Mouse (Mus musculus): ENCODE measurements around the gene Il1rn. TPM values are rescaled to one million over a fixed set of nuclear protein-coding genes. Genes with fewer than 3 reads are reported as not detected.

Il1rn gene
- total RNA-seq (2022) = not detected

DNA sequence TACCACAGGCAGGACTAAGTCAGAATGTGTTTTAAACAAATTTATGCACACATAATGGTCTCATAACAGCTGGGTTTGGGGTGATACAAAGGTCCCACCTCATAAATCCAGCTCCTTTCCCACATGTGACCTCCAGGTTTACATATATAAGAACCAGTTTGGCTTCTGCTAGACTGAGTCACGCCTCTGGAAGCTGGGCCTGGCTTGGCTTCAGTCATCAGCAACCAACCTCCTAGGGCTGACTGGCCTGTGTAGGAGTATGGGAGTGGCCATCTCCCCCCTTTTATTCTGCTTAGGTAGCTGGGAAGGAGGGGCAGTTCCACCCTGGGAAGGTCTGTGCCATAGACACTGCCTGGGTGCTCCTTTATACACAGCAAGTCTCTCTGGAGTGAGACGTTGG is at the start of gene Il1rn:
TSS of gene Il1rn (plus strand) at position 309 of the 400 bp plus-strand sequence.
- no peak for DNase-seq (ENCODE audit: low spot score in 2 of 2)

DNA sequence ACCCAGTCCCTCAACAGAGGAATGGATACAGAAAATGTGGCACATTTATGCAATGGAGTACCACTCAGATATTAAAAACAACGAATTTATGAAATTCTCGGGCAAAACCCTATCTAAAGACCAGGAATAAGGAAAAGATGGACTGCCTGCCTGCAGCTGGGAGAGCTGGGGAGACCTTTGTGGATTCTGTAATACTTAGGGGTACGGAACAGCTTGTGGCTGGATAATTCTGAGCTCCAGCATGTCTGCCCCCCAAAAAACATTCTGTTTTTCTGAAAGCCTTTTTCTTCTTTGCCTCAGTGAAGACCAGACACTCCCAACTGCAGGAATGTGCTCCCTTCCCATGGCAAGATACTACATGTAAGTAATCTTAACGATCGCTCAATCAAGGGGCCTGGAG is 45.8 kb upstream of the Il1rn start, which contains the start of gene Il1f10:
TSS of gene Il1f10 (plus strand) at position 301 of the 400 bp plus-strand sequence.
- no peak for DNase-seq (ENCODE audit: low spot score in 2 of 2)

DNA sequence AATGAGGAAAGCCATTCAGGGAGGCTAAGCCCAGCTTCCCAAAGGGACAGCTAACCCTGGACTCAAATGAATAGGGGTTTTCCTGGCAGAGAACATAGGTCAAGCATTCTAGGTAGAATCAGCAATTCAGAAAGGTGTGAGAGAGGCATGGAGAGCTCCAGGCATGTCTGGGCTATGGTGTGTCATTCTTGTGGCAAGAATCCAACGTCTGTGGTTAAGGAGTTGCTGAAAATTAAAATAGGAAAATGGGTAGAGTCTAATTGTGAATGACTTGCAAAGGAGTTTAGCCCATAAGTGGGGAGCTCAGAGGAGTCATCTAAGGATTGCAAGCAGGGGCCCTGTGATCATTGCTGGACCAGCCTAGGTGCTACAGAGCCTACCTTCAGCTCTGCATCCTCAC is 42.0 kb upstream of the Il1rn start:
- DNase-seq (ENCODE audit: low spot score in 2 of 2) = no peak

DNA sequence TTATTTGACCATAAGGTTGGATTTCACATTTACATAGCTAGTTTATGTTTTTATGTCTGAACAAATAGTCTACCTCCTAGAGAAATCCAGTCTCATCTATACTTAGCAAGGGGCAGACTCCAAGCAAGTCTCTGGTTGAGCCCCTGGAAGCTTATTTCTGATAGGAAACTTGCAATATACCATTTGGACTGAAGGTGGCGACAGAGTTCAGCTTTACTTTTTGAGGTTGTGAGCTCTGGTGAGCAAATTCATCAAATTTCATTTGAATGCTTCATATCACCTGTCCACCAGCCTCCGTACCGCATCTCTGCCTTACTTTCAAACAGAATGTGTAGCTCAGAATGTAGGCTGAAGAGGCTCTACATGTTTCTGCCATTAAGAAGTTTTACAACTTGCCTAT is 39.8 kb upstream of the Il1rn start:
- DNase-seq (ENCODE audit: low spot score in 2 of 2) = no peak

DNA sequence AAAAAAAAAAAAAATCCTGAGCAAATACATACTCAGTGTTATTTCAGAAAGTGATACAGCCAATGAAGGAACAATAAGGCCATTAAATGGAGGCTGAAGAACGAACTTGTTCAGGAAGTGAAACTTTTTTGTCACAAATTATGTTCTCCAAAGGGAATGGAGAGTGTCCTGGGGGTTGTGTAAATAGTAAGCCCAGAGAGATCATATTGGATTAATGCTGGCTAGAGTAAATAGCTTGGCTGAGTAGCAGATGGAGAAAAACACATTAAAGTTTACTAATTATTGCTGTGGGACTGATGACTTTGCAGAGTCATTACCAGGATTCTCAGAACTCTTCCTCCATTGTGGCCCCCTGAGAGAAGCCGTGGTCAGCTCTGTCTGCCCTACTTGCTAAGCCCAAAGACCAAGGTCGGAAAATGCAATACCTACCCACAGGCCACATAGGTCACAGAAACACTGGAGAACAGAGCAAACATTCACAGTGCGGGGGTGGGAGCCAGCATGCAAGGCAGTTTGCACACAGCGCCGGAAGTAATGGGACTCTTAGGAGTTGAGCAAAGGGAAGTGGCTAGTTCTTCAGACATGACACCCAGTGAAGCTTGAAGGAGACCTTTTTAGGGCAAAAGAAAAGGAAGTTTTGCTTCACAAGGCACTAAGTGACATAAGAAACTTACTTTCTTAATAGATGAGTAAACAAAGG is 25.2 kb upstream of the Il1rn start:
- DNase-seq (ENCODE audit: low spot score in 2 of 2) = no peak

DNA sequence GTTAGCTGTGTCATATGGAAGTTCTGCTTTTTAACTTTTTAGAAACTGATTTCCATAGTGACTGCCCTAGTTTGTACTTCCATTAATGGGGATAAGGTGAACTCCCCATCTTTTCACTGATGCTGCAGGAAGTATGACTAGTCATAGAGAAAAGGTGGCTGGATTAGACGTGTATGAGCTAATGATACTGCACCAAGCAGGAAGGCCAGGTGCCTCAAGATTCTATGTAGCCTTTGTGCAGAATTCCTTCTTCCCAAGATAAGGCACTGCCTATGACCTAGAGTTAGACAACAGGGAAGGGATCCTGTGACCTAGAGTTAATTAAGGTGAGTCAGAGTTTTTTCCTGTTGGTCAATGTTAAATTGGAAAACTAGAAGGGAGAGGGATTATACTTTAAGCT is 19.7 kb upstream of the Il1rn start:
- DNase-seq (ENCODE audit: low spot score in 2 of 2) = no peak

DNA sequence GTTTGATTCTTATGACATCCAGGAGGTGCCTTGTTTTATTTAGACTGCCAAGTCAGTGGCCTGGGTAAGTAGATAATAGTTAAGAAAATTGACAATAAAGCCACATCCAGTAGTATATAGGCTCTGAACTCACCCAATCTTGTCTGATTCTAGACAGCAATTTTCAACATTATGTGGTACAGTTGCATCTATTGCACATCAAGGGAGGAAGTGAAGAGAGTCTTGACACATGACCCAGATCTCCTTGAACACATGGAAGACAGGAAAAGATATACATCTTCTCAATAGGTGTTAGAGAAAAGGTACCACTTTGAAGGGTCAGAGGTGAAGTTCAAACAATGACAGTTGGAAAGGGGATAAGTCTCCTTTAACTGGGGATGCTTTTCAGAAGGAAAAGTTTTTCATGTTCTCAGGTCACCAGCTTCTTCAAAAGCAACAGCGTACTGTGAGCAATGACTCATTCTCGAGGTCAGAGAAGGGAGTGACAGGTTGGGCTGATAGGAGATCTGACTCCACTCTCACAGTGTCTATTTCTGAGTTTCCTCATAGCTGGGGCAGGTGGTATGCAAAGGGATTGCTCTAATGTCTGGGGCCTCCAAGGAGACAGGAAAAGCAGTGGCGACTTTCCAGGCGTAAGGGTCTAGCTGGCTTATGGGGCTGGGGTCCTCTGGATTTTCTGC is 18.6 kb upstream of the Il1rn start:
- DNase-seq (ENCODE audit: low spot score in 2 of 2) = no peak

DNA sequence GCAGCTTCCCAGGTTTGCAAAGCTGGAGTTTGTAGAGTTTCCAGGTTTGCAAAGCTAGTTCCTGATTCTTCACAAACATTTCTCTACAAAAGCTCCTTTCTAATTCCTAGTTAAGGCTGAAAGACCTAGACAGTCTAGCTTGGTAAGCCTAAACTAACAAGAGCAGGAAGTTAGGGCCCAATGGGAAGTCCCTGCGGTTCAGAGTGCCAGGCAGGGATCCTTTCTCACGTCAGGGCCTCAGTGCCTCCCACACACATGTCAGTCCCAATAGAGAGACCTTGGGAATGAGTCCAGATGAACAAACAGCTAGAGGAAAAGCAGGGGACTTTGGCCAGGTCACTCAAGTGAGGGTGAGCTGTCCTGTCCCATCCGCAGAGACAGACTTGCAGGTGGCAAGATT is 1.3 kb upstream of the Il1rn start:
- DNase-seq (ENCODE audit: low spot score in 2 of 2) = no peak

DNA sequence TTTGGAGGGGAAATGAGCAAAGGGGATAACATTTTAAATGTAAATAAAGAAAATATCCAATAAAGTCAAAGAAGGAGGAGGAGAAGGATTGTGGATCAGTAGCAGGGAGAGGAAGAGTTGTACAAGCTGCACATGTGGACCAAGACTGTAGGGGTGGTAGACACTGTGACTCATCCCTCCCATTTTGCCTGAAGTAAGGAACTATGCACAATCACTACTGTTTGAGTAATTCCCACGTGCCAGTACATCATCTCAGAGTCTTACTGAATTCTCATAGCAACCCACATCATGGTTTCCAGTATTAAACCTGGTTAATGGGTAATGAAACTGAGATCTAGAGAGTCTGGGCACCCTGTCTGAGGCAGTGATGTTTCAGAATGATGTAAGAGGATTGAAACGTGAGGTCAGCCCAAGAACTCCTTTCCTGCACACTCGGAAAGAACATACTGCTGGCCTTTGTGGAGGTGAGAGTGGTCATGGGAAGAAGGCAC is 4.8 kb downstream of the Il1rn start:
- no peak for DNase-seq (ENCODE audit: low spot score in 2 of 2)

DNA sequence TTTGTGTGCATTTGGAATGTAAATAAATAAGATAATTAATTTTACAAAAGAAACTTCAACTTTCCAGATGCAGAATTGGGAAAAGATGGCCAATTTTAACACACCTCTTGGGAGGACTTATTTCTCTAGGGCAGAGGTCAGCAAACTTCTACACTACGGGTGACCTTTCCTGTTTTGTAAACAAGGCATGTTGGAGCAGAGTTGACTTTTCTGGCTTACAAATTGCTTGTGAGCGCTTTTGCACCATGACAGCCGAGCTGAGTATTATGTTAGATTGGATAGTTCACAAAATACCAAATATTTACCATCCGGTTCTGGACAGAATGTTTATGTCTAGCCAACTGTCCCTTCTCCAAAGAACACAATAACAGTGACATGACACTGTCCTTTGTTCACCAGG is 8.0 kb downstream of the Il1rn start:
- DNase-seq (ENCODE audit: low spot score in 2 of 2) = no peak

DNA sequence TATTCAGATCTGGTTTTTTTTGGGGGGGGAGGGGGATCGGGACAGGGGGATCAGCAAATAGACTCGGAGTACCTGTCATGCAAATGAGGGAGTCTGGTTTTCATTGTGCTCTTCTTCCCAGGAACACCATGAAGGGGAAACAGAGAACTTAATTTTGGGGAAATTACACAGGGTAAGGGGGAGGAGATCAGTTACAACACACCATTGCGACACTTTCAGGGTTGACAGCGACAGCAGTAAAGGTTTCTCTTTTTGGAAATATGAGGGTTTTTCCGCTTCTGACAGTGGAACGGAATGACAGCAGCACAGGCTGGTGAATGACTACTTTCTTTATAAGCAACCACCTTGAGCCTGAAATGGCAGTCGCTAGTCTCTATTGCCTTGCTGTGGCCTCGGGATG is 8.4 kb downstream of the Il1rn start:
- DNase-seq (ENCODE audit: low spot score in 2 of 2) = no peak

DNA sequence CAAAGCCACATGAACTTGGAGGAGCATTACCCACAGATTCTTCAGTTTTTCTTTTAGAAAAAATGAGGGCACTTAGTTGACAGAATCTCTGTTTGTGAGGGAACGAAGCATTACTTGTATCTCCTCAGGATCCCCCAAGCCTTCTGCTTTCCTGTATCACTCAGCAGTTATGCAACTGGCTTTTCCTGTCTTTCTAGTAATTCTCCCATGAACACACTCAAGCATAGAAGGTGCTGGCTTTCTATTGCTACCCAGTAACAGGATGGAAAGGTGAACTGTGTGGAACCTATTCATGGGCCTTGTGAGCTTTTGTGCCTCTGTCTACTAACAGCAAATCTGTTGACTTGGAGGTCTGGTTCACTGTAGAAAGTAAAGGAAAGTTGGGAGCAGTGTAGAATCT is 11.3 kb downstream of the Il1rn start:
- no peak for DNase-seq (ENCODE audit: low spot score in 2 of 2)

DNA sequence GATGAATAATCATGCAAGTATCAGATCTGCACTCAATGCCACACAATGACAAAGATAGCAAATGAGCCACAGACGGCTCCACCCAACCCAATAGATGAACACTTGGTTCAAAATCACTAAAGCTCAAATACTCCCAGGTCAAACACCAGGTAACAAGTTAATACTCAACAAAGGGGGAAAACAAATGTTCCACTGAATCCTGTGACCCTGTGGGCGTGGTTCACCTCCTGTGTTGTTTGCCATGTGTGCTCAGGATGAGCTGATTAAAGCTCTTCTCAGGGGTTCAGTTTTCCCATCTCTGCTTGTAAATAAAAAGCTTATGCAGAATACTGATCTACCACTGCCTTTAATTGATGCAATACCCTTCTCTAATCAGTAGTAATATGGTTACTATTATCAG is 14.5 kb downstream of the Il1rn start:
- DNase-seq (ENCODE audit: low spot score in 2 of 2) = no peak

DNA sequence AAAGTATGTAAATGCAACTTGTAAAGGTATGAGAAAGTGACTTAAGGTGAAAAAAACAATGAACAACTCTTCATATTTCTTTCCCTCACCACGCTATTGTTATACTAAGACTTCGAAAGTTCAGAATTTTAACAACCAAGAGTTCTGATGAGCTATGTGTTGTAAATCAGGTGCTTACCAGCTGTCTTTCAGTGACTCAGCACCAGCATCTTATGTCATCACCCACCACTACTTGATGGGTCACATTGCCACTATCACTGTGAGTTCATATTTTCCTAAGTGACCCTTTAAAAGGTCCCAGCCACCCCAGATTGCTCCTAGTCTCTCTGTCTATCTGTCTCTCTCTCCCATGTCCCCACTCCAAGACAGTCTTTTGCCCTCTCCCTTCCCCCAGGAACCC is 16.4 kb downstream of the Il1rn start:
- no peak for DNase-seq (ENCODE audit: low spot score in 2 of 2)

DNA sequence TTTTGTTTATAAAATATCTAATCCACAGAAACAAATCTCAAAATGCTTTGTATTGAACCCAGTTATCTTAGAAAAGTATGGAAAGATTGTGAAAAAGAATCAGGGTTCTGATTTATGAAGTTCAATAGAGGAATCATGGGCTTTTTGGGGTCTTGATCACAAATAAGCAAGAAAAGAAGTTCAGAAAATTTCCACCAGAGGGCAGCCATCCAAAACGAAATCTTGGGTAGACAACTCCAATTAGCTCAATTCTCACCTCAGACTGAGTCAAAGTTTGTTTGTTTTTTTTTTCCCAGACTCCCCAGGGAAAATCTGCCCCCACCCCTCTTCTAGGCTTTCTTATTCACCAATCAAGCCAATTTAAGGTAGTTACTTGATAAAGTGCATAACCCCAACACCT is 21.0 kb downstream of the Il1rn start:
- DNase-seq (ENCODE audit: low spot score in 2 of 2) = no peak

DNA sequence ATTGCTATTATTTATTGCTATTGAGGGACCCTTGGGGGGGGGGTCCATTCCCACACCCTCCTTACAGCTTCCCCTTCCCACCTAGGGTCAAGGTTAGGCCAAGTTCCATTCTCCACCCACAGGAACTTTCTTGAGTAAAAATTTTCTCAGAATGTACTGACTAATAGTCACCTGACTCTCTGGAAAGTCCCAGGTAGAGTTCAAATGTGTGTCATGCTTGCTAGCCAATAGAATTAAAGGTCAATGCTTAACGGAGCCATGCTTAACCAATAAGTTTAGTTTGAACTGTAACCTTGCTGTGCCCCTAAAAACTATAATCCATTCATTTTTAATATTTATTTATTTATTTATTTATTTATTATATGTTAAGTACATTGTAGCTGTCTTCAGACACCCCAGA is 22.7 kb downstream of the Il1rn start:
- no peak for DNase-seq (ENCODE audit: low spot score in 2 of 2)

DNA sequence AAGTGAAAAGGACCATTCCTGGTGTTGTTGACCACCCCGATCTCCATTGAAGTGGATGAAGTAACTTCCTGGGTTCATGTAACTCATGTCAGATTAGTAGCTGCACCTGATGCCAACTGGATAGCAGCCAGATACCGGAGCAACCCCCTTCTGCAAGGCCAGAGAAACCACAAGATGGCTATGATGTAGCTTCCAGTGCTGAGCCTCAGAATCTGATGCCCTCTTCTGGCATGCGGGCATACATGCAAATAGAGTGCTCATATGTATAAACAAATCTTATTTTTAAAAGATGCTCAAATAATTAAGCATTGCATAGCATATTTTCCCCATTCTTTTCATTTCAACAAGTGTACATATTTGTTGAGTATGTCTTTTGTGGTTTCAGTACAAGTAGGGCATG is 27.2 kb downstream of the Il1rn start:
- DNase-seq (ENCODE audit: low spot score in 2 of 2) = no peak

DNA sequence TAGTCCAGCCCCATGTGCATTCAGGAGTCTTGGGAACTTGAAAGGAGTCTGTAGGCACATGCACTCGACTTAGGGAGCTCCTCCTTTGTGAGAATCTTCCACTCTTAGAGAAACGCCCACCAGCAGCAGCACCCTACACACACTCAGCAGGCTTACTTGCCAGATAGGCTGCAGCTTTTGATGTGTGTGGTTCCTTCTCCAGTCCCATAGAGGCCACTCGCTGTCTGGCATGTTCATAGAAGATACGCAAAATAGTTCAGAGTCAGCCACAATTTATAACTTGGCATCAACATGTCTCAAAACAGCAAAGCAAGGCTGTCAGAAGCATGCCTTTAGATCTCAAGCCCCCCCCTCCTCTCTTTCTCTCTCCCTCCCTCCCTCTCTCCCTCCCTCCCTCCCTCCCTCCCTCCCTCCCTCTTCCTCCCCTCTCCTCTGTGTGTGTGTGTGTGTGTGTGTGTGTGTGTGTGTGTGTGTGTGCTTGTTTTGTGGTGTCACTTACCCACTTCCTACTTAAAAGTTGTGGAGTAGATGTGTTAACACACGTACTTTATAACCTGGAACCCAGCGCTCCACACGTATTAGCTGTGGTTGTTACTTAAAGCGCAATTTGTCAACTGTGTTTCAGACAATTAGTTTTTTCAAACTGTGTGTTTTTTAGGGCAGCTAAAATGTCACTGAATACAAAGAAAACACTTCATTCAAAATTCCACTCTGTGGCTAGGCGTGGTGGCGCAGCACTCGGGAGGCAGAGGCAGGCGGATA is 29.7 kb downstream of the Il1rn start:
- DNase-seq (ENCODE audit: low spot score in 2 of 2) = no peak

DNA sequence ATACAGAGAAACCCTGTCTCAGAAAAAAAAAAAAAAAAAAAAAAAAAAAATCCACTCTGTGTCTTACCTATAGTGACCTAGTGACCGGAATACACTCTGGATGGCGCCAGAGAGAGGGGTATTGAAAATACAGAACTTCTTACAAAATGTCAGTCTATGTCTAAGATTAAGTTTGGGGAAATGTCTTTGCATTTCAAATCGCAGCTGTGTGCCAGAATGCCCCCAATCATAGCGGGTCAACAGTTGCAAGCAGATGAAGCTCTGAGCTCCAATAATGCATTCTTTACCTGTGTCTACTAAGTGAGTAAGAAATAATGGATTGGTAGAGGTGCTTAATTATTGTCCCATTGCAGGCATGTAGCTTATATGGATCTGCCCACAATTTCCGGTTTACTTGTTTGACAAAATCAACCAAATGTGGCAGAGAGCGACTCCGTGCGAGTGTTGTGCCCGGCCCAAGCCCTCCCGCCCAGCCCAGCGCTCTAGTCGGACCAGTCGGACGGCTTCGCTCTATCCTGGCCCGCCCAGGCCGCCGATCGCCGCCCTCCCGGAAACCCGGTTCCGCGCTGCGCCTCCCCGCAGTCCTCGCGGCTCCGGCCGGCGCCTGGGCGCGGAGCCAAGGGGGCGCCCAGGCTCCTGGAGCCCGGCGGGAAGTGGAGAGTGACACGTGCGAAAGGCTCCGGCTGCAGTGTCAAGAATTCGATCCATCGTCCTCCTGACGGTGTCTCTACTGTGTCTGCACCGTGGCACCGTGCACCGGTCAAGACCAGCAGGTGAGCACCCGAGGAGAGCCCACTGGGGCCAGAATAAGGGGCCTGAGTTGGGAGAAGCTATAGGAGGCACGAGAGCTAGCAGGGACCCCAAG is 30.6 kb downstream of the Il1rn start, which contains the start of gene Psd4:
TSS of gene Psd4 (plus strand) at position 551 of the 865 bp plus-strand sequence.
- no peak for DNase-seq (ENCODE audit: low spot score in 2 of 2)

DNA sequence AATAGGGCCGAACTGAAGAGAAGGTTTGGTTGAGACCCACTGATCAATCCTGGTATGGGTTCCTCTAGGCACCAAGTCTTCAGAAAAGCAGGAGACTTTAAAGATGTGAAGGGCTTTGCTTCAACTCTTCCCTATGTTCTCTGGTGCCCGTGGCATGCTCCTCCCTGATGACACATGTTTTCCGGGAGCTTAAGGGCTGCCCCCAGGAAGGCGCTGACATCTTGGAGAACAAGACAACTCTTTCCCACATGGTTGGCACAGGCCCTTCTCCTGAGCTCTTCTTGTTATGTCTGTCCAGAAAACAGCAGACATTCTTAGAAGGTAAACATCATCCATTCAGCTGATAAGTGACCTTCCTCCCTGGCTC is 31.2 kb downstream of the Il1rn start:
- no peak for DNase-seq (ENCODE audit: low spot score in 2 of 2)

DNA sequence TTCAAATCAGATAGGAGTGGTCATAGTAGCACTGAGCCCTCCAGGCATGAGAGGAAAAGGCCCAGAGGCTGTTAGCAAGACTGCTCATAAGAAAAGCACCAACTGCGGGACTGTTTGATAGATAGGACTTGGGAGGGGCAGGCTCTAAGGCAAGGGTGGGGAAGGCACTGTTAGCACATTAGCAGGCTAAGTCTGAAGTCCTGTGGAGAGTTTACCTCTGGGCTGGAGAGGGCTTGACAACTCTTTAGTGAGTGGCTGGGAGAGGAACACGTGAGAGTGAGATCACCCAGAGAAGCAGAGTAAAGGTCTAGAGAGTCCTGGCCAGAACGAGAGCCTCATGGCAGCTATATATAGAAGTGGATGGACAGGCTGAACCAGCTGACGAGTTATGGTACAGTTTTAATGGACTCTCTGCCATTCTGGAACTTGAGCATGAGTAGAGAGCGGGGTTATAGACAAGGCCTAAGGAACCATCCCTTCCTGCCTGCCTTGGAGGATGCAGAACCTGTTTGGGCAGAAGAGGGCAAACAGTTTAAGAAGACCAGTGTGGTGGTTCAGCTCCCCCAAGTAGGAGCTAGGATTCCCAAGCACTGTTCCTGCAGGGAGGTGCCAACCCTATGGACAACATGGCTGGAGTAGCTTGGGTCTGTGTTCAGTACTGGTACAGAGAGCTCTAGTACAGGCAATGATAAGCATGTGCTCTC is 42.2 kb downstream of the Il1rn start:
- no peak for DNase-seq (ENCODE audit: low spot score in 2 of 2)
